Mouse (Mus musculus): ENCODE measurements around the gene Ica1. TPM values are rescaled to one million over a fixed set of nuclear protein-coding genes. Genes with fewer than 3 reads are reported as not detected.

Ica1 gene
- polyA plus RNA-seq, 1 experiment, result 9.5 TPM

GRCm38 (mm10) chr6:8650413-8650812 is 127.9 kb downstream of the Ica1 start:
- DNase-seq (ENCODE audit: low read depth, low spot score), result no peak
- WGBS, result 90% methylated on average over 7 of the region's 7 CpGs

- 56% methylated on average over 4 of the region's 4 CpGs for WGBS
- DNase-seq (ENCODE audit: low read depth, low spot score), result no peak
Observed at GRCm38 (mm10) chr6:8649295-8649865, 128.9 kb downstream of the Ica1 start.

DNA sequence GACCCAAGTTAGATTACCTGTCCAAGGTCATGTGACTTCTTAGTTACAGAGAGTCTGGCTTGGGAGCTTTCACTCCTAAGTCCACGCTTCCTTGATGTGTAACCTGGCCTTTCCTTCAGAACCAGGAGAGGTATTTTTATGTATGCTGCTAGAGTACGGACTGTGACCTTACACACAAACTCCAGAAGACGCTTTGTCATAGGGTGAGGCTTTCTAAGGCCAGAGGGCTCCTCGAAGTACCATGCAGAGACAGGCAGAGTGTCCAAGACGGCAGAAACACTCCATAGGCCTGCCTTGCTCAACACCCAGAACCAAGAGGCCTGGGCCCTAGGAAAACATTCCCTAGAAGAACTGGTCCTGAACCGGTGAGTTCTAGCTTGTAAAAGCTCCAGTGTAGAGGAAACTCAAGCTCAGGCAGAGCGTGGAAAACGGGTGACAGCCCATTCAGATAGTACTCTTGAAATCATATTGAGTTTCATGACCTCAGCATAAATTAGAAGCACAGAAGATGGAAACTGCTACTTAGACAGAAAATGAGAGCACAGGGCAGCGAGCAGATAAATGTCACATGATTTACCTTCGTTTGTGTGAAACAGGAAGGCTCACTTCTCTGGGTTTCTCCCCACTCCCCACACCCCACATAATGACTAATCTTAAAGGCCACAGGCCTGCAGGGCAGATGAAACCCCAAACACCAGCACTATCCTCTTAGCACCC is 129.9 kb downstream of the Ica1 start:
- WGBS, result 70% methylated on average over 10 of the region's 10 CpGs
- no peak for DNase-seq (ENCODE audit: low read depth, low spot score)

DNA sequence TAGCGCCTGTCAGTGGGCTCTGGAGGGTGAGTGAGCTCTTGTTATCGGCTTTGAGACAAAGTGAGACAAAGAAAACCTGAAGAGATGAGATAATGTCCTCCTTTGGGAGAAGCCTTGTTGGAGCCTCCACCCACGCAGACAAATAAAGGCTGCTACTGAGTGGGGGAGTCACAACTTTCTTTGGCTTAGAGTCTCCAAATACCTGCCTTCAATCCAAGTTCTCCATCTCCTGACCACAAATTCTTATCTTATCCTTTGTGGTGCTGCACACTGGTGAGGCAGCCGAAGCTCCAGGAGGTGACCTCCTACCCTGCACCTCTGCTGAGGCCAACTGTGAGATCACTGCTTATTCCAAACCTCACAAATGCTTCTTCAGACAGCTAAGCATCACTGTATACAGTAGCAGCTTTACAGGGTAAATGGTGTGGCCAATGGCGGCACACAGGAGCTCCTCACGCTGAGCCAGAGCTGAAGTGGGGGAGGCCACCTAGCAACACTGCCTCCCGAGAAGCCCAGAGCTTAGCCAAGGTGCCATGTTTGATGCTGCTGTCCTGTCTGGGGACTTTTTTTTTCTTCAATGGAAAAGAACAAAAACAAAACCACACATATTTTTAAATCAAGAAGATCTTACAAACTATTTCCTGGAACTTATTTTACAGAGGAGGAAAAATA is 130.6 kb downstream of the Ica1 start:
- WGBS, result 90% methylated on average over 7 of the region's 7 CpGs
- no peak for DNase-seq (ENCODE audit: low read depth, low spot score)

DNA sequence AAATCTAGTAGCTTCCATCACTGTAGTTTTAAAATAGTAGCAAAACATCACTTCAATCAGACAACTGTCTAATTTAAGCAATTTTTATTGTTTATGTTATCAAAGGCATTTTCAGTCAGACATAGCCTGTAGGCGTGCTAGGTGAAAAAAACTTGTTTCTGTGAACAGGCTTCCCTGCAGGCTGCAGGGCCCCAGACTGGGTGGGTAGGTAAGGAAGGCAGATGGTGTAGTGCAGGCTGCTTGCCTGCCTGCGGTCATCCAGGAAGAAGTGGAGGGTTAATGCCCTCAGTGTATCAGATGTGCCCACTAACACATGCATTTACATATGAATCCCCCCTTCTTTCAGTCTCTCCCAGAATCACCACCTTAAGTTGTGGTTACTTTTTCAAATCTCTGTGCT is 132.6 kb downstream of the Ica1 start:
- no peak for DNase-seq (ENCODE audit: low read depth, low spot score)
- WGBS, result 93% methylated on average over 2 of the region's 2 CpGs

DNA sequence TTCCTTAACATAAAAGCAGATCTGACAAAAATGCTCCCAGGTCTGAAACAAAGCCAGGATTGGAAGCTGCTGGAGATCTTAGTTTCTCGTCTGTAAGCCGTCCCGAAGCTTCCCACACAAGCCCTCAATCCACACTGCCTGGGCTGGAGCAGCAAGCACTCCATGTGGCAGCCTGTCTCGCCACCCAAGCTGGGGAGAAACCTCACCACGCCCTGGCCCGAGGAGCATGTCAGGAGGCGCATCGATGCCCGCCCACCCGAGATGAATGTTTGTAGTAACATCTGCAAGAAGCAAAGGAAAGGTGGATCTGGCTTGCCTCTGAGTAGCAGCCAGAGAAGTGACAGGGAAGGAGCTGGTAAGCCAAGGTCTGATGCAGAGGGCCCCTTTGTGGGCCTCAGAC is 133.6 kb downstream of the Ica1 start:
- 81% methylated on average over 10 of the region's 10 CpGs for WGBS
- no peak for DNase-seq (ENCODE audit: low read depth, low spot score)

- WGBS, result 95% methylated on average over 5 of the region's 5 CpGs
Observed at GRCm38 (mm10) chr6:8640863-8641262, 137.4 kb downstream of the Ica1 start.

GRCm38 (mm10) chr6:8639526-8639925 is 138.8 kb downstream of the Ica1 start:
- no peak for DNase-seq (ENCODE audit: low read depth, low spot score)
- WGBS, result 86% methylated on average over 2 of the region's 2 CpGs

More at GRCm38 (mm10) chr6:8640863-8641262, 137.4 kb downstream of the Ica1 start:
- DNase-seq (ENCODE audit: low read depth, low spot score), result no peak

- DNase-seq (ENCODE audit: low read depth, low spot score), result no peak
- 58% methylated on average over 4 of the region's 4 CpGs for whole genome bisulfite sequencing
Observed at GRCm38 (mm10) chr6:8638899-8639298, 139.4 kb downstream of the Ica1 start.

DNA sequence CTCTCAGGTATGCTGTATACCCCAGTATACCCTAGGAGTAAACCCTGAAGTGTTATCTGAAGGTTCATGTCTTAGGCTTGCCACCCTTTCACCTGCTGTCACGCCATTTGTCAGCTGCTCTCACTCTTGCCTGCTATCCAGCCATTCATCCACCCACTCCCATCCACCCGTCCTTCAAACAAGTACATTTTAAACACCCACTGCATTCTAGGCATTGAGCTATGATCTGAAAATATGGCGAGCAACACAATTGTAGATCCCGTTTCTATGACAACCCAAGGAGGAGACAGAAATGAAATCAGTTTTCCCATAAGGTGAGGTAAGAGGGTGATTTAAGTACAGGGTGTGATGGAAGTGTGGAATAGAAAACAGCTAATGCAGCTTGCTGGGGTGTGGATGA is 140.2 kb downstream of the Ica1 start:
- DNase-seq (ENCODE audit: low read depth, low spot score), result no peak
- 98% methylated on average over 4 of the region's 4 CpGs for WGBS

- WGBS, result 94% methylated on average over 4 of the region's 4 CpGs
- DNase-seq (ENCODE audit: low read depth, low spot score), result no peak
Observed at GRCm38 (mm10) chr6:8632701-8633100, 145.6 kb downstream of the Ica1 start.

DNA sequence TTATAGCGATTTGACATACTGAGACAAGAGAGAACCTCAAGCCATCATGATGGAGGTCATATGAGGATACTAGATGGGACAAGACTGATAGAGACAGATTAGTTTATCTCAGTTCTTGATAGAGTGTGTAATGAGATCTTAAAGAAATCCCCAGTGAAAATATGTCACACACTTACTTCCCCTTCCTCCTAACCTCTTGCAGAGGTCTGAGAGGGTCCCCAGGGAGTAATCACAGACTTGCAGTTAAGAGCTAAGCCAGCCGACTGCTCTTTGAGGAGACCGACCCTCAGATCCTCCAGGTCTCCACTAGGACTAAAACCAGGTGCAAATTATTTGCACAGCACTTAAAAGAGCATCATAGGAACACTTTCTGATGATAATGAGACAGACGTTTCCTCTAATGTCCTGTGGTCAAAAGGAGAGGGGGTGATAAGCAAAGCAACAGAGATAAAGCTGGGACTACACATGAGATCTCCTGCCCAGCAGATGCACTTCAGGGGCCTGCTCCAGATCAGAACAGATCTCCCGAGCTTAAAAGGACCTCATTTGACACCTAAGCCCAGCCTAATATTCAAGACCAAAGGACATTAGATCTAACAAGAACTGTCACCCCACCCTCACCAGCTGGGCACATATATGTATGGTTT is 146.2 kb downstream of the Ica1 start:
- WGBS, result 85% methylated on average over 5 of the region's 5 CpGs
- DNase-seq (ENCODE audit: low read depth, low spot score), result no peak

DNA sequence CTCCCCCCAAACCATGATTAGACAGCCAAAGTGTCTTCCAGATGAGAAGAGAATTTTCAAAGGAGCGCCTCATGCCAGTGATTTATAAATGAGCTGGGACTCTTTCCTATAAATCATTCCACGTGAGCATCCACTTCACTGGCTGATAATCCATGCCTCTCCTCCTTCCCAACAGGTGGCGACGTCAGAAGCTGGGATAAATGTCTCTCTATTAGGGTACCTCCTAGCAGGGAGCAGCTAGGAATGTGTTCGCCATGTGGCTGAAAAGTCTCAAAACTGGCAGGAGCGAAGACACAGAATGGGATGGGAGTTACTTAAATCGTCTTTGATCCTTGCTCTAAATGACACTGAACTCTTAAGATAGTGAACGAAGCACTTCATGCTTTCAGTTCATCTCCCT is 146.9 kb downstream of the Ica1 start:
- WGBS, result 90% methylated on average over 8 of the region's 8 CpGs
- no peak for DNase-seq (ENCODE audit: low read depth, low spot score)

DNA sequence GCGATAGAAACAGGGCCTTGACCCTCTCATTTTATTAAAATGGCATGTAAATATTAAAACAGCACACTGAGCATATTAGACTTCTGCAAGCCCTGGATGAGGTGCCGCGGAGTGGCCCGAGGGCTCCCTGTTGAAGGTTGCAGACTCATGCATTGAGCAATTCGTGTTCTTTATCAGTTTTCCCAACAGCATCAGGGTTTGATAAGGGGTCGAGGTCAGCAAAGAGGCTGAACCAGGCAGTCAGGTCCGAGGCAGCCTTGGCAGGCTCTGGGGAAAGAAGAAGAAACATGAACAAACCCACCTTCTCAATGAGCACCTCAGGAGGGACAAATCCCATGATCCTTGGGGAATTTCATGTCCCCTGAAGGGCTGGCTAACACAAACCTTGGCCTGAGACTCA is 147.8 kb downstream of the Ica1 start:
- WGBS, result 83% methylated on average over 7 of the region's 7 CpGs
- DNase-seq (ENCODE audit: low read depth, low spot score), result no peak

DNA sequence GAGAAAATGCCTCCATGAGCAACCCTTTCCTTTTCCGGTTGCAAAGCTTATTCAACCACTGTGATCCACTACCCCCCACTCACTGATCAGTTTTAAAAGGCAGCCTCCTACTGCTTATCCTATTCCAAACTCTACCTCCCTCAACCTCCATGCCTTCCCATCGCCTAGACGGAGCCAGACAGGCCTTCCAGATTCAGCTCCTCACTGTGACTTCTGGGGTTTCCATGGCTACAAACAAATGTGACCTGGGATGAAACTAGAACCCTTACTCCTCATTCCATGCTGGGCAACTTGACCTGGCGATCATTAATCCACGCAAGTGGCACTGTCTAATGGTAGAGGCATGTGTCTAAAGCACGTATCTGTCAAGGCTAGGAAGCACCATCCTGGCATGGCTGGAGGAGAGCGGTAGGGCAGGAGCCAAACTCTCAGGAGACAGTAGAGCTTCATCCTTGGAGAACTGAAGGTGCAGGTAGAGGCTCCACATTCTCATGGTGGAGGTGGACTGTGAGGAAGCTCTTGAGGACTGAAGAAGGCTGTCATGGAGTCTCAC is 149.5 kb downstream of the Ica1 start:
- WGBS, result 94% methylated on average over 7 of the region's 7 CpGs
- DNase-seq (ENCODE audit: low read depth, low spot score), result no peak

- WGBS, result 93% methylated on average over 8 of the region's 8 CpGs
- no peak for DNase-seq (ENCODE audit: low read depth, low spot score)
Observed at GRCm38 (mm10) chr6:8628226-8628625, 150.1 kb downstream of the Ica1 start.

GRCm38 (mm10) chr6:8623045-8623444 is 155.2 kb downstream of the Ica1 start:
- DNase-seq (ENCODE audit: low read depth, low spot score), result no peak
- 70% methylated on average over 3 of the region's 3 CpGs for WGBS

DNA sequence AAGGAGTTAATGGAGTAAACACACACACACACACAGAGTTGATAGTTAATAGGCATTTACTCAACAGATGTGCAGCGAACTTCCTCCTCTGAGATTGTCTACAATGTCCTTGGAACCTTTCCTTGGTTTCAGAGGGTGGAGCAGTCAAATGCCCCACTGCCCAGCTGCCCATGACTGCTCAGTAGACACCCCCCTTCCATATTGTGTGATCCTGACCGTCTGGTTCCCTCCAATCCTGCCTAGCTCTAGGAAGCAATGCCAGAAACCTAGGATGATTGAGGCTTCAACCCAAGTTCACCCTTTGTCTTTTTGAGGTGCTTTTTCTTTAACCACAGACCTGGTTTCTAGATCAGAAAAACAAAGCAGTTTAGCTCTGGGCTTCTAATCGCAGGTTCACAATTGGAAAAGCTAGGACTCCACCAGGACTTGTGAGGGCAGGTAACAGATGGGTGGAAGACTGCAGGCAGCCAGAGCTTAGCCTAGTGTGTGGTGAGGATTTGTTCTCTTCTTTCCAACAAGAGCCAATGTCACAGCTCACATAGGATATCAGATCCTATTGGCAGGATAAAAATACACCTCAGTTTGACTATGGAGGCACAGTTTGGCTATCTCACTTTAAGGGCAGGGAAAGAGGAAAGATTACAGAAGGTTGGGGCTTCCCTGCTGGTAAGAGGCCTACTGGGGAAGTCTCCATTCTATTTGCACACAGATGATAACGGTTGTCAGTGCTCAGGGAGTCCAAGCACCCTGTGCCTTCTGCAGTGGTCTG is 158.5 kb downstream of the Ica1 start:
- 59% methylated on average over 4 of the region's 4 CpGs for WGBS
- DNase-seq (ENCODE audit: low read depth, low spot score), result no peak

- DNase-seq (ENCODE audit: low read depth, low spot score), result no peak
- 78% methylated on average over 2 of the region's 2 CpGs for WGBS
Observed at GRCm38 (mm10) chr6:8617369-8617768, 160.9 kb downstream of the Ica1 start.

GRCm38 (mm10) chr6:8591665-8592064 is 186.6 kb downstream of the Ica1 start:
- DNase-seq (ENCODE audit: low read depth, low spot score), result no peak
- 84% methylated on average over 9 of the region's 9 CpGs for WGBS

Data from large intestine, adult 2 months (tissue).